Mouse (Mus musculus): ENCODE measurements around the gene Acot2. TPM values are rescaled to one million over a fixed set of nuclear protein-coding genes. Genes with fewer than 3 reads are reported as not detected.
"Not testable (repeated sequence)": the region's sequence is repeated elsewhere in the genome, so short reads cannot be mapped to it uniquely, and the experiment has no call there.

Gene Acot2
- total RNA-seq, 1 experiment from 2014 or later = 15.2 TPM

DNA sequence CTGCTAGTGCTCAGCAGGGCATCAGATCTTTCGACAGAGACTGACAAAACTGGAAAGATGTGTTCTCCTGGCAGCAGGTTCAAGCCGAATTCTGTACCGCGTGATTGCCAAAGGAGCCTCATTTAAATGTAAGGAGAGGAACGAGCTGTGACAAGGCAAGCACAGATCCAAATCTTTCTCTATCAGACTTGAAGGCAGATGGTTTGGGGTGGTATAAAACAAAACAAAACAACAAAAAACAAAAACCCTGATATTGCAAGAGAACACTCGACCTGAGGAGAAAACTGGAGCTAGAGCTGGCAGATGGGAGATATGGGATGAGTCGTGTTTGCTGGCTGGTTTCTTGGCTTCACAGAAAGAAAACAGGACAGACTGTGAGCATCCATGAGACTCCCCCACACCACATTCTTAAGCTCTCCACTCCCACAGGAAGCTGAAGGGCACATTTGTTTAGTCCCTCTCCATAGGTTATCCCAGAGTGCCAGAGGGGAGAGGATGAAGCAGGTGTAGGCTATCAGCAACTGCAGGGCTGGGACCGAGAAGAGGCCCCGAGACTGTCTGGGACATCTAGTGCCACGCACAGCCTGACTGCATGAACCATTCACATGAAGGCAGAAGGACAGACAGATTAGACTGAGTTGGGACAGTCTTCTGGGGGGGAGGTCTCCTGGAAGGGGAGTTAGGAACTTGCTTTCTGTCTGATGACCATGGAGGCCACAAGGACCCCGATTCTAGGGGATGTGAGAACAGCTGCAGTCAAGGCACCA is 10.9 kb downstream of the Acot2 start:
- DNase-seq = no peak

DNA sequence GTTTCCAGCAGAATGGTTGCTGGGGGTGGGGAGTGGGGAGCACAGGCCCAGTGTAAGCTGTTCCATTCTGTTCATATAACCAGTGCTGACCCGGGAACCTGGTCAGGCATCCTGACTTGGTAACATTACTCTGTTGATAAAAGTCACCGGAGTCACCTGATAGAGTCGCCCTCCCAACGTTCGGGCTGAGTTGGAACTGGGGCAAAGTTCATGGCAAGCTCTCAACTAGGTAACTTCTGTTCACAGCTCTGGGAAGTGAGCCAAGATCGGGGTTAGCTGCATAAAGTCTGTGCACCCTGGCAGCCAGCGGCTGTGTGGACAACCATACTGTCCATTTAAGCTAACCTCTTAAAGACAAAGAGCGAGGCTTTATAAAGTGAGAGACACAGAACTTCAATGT is 11.6 kb downstream of the Acot2 start:
- DNase-seq = peak; percentile 42

DNA sequence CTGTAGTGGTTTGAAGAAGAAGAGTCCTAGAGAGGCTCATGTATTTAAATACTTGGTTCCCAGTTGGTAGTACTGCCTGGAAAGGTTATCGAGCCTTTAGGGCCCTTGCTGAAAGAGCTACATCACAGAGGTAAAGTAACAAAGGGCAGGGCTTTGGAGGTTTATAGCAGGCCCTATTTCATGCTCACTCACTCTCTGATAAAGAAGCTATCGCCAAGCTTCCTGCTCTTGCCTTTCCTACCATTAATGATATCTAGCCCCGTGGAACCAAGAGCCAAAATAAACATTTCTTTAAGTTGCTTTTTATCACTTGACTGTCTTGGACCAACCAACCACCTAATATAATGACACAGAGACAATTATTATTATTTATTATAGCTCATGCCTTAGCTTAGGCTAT is 12.8 kb downstream of the Acot2 start:
- DNase-seq = no peak

DNA sequence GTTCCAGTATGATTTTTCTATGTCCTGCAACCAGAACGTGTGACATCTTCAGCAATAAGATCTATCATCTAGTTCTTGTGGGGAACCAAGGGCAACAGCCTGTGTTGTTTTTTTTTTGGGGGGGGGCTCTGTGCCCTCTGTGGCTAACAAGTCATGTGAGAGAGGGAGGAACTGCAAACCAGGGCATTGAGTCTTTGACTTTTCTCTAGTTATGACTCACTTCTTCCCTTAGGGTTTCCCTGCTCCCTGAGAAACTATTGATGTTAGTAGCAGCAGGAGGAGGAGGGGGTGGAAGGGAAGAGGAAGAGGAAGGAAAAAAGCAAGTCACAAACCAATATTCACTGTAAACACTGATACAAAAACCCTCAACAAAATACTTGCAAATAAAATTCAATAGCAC is 16.2 kb downstream of the Acot2 start:
- DNase-seq = no peak

DNA sequence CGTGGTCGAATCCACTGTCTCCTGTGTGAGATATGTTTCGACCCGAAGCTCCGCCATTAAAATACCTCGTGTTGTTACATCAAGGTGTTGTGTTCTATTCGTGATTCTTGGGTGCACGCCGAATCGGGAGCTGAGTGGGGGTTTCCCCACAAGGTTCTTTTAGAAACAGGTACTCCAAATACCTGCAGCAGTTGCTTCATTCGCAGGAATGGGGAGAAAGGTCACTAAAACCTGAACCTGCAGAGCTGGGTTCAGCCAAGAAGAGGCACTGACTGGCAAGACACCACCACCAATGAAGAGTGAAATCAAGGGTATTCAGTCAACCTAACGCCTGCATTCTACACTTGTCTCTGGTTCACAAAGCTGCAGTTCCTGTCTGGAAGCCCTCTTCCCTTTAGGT is 20.6 kb downstream of the Acot2 start:
- DNase-seq = no peak

- DNase-seq = no peak
Measured at GRCm38 (mm10) chr12:84008729-84009128, 21.1 kb downstream of the Acot2 start.

GRCm38 (mm10) chr12:84009171-84009965 is 21.7 kb downstream of the Acot2 start, which contains the start of gene Acot1:
Acot1 (plus strand) TSS chr12:84009490.
- peak; percentile 63 for DNase-seq

DNA sequence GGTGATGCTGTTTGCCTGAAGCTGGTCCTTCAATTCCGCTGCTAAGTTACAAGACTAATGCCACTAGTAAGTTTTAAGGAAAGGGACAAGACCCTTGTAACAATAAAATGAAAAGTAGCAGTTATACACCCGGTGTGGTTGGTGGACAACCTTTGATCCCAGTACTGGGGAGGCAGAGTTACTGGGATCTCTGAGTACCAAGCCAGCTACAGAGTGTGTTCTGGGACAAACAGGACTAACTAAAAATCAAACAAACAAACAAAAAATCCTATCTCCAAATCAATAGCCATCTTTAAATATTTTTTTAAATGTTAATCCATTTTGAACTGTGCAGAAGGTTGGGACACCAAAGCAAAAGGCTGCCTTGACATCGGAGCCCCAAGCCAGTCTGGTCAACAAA is 22.5 kb downstream of the Acot2 start:
- no peak for DNase-seq

DNA sequence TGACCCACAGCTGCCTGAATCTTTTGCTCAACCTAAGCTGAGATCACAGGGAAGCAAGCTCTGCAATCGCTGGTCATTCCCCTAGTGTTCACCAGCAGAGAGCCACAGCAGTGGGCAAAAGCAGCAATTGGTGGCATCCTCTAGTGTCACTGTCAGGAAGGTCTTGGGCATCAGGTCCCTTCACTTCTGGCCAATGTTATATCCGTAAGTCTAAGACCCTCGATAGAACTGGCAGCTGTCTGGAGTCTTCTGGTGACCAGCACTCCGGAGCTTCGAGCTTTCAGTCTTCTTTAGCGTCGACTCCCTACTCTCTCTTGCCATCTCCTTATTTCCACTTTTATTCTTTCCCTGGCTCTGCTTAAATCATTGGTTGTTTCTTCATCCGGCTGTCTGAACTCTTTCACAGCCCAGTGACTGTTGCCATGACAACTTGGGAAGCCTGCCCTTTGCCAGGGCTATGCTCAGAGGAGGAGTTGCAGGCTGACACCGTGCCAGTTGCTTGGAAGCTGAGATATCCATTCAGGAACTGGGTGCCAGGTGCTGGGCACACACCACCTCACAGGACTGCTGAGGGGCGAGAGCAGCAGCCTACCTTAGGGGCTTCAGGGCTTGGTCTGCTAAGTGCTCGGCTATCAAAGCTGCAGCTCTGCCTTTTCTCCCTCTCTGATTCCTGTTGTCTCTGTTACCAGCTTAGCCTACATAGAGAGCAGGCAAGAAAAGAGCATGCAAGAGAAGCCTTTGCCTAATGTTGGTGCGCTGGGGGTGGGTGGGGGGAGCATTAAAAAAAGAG is 23.8 kb downstream of the Acot2 start:
- DNase-seq = peak; percentile 80

- no peak for DNase-seq
Measured at GRCm38 (mm10) chr12:84013130-84013529, 25.5 kb downstream of the Acot2 start.

GRCm38 (mm10) chr12:84013701-84014100 is 26.0 kb downstream of the Acot2 start:
- no peak for DNase-seq

DNA sequence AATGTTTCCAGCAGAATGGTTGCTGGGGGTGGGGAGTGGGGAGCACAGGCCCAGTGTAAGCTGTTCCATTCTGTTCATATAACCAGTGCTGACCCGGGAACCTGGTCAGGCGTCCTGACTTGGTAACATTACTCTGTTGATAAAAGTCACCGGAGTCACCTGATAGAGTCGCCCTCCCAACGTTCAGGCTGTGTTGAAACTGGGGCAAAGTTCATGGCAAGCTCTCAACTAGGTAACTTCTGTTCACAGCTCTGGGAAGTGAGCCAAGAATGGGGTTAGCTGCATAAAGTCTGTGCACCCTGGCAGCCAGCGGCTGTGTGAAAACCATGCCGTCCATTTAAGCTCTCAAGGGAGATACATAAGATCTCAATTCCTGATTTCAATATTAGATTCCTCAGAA is 32.9 kb downstream of the Acot2 start:
- peak; percentile 38 for DNase-seq

DNA sequence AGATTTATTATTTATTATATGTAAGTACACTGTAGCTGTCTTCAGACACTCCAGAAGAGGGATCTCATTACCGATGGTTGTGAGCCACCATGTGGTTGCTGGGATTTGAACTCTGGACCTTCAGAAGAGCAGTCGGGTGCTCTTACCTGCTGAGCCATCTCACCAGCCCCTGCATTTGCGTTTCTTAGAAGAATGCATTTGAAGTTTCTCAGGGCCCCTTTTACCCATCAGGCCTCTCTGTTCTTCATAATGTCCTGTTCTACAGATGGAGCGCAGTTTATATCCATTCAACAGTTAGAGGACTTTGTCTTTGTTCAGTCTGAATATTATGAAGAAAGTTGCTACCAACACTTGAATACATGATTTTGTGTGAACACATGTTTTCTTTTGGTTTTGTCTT is 34.6 kb downstream of the Acot2 start:
- not testable (repeated sequence) for DNase-seq

GRCm38 (mm10) chr12:84023052-84023745 is 35.5 kb downstream of the Acot2 start:
- no peak for DNase-seq

DNA sequence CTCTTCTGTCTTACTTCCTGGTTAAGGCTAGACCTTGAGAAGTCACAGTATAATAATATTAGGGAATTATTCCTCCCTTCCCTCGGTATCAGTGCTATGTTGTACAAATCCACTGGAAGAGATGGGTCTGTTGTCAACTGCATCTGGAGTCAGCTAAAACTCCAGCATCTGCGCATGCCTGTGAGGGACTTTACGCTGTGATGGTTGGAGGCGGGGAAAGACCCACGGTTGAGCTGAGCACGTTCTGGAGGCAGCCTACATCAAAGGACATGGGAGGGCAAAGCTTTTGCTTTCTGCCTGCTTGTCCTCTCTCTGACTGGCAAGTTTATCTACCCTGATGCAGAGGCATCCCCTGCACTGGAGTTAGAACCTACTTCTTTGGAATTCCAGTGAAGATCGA is 38.2 kb downstream of the Acot2 start:
- DNase-seq = no peak

- not testable (repeated sequence) for DNase-seq
Measured at GRCm38 (mm10) chr12:84028328-84028727, 40.7 kb downstream of the Acot2 start.

- not testable (repeated sequence) for DNase-seq
Measured at GRCm38 (mm10) chr12:84029043-84029442, 41.4 kb downstream of the Acot2 start.

GRCm38 (mm10) chr12:84030659-84031332 is 43.1 kb downstream of the Acot2 start:
- peak; percentile 70 for DNase-seq

DNA sequence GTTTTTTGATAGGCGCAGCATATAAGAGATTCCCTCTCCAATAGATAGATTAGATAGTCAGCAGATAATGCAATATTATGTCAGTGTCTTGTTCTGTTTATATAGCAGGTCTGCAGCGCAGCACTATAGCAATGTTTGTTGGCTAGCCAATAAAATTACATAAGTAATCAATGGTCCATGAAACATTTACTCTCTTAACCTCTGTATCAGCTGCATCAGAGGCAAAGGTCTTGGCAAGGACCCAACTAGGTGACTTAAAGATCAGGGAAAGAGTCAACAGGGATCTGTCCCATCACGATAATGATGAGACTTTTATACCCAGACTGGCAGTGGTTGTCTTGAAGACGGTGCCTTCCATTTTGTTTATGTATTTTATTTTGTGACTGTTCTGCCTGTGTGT is 45.2 kb downstream of the Acot2 start:
- no peak for DNase-seq

DNA sequence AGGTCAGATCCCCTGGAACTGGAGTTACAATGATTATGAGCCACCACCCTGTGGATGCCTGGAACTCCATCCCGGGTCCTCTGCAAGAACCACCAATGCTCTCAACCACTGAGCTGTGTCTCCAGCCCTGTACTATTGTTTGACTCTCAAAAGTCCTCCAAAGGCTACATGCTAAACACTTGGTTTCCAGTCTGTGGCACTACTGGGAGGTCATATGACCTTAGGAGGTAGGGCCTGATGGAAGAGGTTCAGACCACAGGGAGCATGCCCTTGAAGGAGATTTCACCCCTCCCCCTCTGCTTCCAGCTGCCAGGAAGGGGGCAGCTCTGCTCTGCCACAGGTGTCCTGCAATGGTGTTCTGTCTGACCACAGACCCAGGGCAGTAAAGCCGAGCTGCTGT is 45.6 kb downstream of the Acot2 start:
- DNase-seq = not testable (repeated sequence)

DNA sequence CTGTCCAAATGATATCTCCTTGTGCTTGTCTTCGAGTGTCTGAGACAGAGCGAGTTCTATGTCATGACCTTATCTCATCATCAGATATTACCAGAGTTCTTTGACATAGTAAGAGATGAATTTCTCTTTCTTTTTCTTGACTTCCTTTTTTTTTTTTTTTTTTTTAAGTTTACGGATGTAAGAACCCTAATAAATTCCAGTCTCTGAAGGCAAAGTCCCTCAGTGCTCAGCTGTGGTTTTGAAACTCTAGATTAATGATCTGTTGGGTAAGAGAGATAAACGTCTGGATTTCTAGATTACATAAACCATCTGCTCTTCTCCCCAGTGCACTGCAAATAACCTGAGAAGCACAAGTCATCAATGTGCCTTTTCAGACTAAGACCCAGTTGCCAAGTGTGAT is 46.4 kb downstream of the Acot2 start:
- DNase-seq = no peak

- peak; percentile 19 for DNase-seq
Measured at GRCm38 (mm10) chr12:84038241-84038640, 50.6 kb downstream of the Acot2 start, which contains the start of gene Acot4. Acot4 (plus strand) TSS chr12:84038379.

Measured in adrenal gland, postnatal 25 days (tissue).